Mouse (Mus musculus) lung, postnatal 0 days (tissue): Measurements from ENCODE around the gene Csf1. TPM values are rescaled to one million over a fixed set of nuclear protein-coding genes. Genes with fewer than 3 reads are reported as not detected.
"Not testable (repeated sequence)": the region's sequence is repeated elsewhere in the genome, so short reads cannot be mapped to it uniquely, and the experiment has no call there.

Experiments
- ATAC-seq: fragments of 200-750 bp; cut with Nextera tagmentation; 2 replicates; pipeline ENCODE4 v1.8.0; 2017; ENCODE audit warnings: moderate library complexity
- DNase-seq: peaks from one replicate; pipeline ENCODE4 v3.0.0-alpha.2; 2016; ENCODE audit warnings: low spot score
- H3K27ac ChIP-seq: fragments of 300-500 bp; sonication (generic); 2 replicates; pipeline ENCODE4 v1.5.1; 2014; ENCODE audit warnings: antibody characterized with exemption, mild to moderate bottlenecking, low read length, mixed read lengths
- H3K27me3 ChIP-seq: fragments of 300-500 bp; sonication (generic); replicated peaks from 2 replicates; pipeline ENCODE4 v1.6.1; 2014; ENCODE audit warnings: low read length, mixed read lengths; ENCODE audit not compliant: insufficient read depth
- H3K36me3 ChIP-seq: fragments of 300-500 bp; sonication (generic); 2 replicates; pipeline ENCODE4 v1.6.1; 2014; ENCODE audit warnings: low read length, mixed read lengths; ENCODE audit not compliant: insufficient read depth
- H3K4me1 ChIP-seq: fragments of 300-500 bp; sonication (generic); 2 replicates; pipeline ENCODE4 v1.6.1; 2014; ENCODE audit warnings: antibody characterized with exemption, low read depth, low read length, mixed read lengths; ENCODE audit not compliant: insufficient read depth
- H3K4me2 ChIP-seq: fragments of 300-500 bp; sonication (generic); replicated peaks from 2 replicates; pipeline ENCODE4 v1.6.1; 2014; ENCODE audit warnings: low read depth, mild to moderate bottlenecking, low read length, moderate library complexity, mixed read lengths
- H3K4me3 ChIP-seq: fragments of 300-500 bp; sonication (generic); 2 replicates; pipeline ENCODE4 v1.5.1; 2014; ENCODE audit warnings: low read depth, low read length
- H3K9ac ChIP-seq: fragments of 300-500 bp; sonication (generic); replicated peaks from 2 replicates; pipeline ENCODE4 v1.6.1; 2014; ENCODE audit warnings: low read depth, mild to moderate bottlenecking
- H3K9me3 ChIP-seq: fragments of 300-500 bp; sonication (generic); 2 replicates; pipeline ENCODE4 v1.6.1; 2016; ENCODE audit warnings: low read length, mixed read lengths
- CTCF ChIP-seq: IDR thresholded peaks from 2 replicates; pipeline ENCODE4 v1.5.1; 2016; ENCODE audit warnings: antibody characterized with exemption, mild to moderate bottlenecking
- EP300 ChIP-seq: IDR thresholded peaks from 2 replicates; pipeline ENCODE4 v1.6.1; 2016; ENCODE audit warnings: antibody characterized with exemption, mild to moderate bottlenecking, control low read depth
- WGBS: fragments of 180-500 bp; shearing (Covaris S2); extraction: QIAGEN DNeasy Blood & Tissue Kit; methylation state at CpG from one replicate; pipeline ENCODE4 v1.1.7; 2014; 5-methylcytosine and 5-hydroxymethylcytosine counted together
- polyA plus RNA-seq: library from polyadenylated mRNA; unstranded; fragments of >200 nt; fragmentation: Nextera tagmentation; extraction: Ambion mirVana; gene quantifications from 2 replicates; pipeline ENCODE4 v1.2.1, GENCODE M21; 2015

The Csf1 gene
- polyA plus RNA-seq, 1 experiment from 2014 or later = 10.9 TPM

- Histone ChIP-seq H3K9ac (no peak overlapping the region), H3K4me3 (no peak overlapping the region), H3K27me3 (no peaks in the 10 kb centered on the region), H3K4me2 (no peak overlapping the region), H3K4me1 (peaks cover 19% of the 10 kb centered on the region; the same call in 1 of the 2 replicates), H3K9me3 (no peaks in the 10 kb centered on the region), H3K36me3 (no peaks in the 10 kb centered on the region), H3K27ac (no peak overlapping the region)
- 79% methylated on average over 2 of the region's 2 CpGs for WGBS
- TF ChIP-seq CTCF (no peak), EP300 (no peak)
- ATAC-seq (no peak), DNase-seq (no peak)
Observed at GRCm38 (mm10) chr3:107739966-107740365, 20.3 kb downstream of the Csf1 start.

- no peak overlapping the region for H3K4me3 ChIP-seq
- WGBS = 83% methylated on average over 3 of the region's 3 CpGs
- H3K36me3 ChIP-seq = no peaks in the 10 kb centered on the region
- H3K9me3 ChIP-seq = no peaks in the 10 kb centered on the region
- H3K9ac ChIP-seq = no peak overlapping the region
- no peak for TF ChIP-seq CTCF
- TF ChIP-seq EP300 = no peak
- ATAC-seq = no peak
- no peak overlapping the region for H3K27ac ChIP-seq
- no peak for DNase-seq
- H3K4me2 ChIP-seq = no peak overlapping the region
- peaks cover 19% of the 10 kb centered on the region; the same call in 1 of the 2 replicates for H3K4me1 ChIP-seq
- H3K27me3 ChIP-seq = no peaks in the 10 kb centered on the region
Observed at GRCm38 (mm10) chr3:107739456-107739855, 20.8 kb downstream of the Csf1 start.

GRCm38 (mm10) chr3:107738620-107739019 is 21.6 kb downstream of the Csf1 start:
- no peak overlapping the region for H3K4me3 ChIP-seq
- H3K36me3 ChIP-seq = no peaks in the 10 kb centered on the region
- 67% methylated on average over 1 of the region's 1 CpGs for WGBS
- no peaks in the 10 kb centered on the region for H3K9me3 ChIP-seq
- H3K27ac ChIP-seq = no peak overlapping the region
- TF ChIP-seq EP300 (no peak), CTCF (no peak)
- ATAC-seq (no peak), DNase-seq (no peak)
- H3K4me1 ChIP-seq = peaks cover 19% of the 10 kb centered on the region; the same call in 1 of the 2 replicates
- no peaks in the 10 kb centered on the region for H3K27me3 ChIP-seq
- H3K9ac ChIP-seq = no peak overlapping the region
- H3K4me2 ChIP-seq = no peak overlapping the region

- WGBS = 74% methylated on average over 1 of the region's 1 CpGs
- H3K36me3 ChIP-seq = no peaks in the 10 kb centered on the region
- no peak overlapping the region for H3K27ac ChIP-seq
- ATAC-seq (no peak), DNase-seq (no peak)
- no peaks in the 10 kb centered on the region for H3K27me3 ChIP-seq
- H3K9me3 ChIP-seq = no peaks in the 10 kb centered on the region
- no peak overlapping the region for H3K4me2 ChIP-seq
- H3K4me1 ChIP-seq = peaks cover 11% of the 10 kb centered on the region; the same call in 1 of the 2 replicates
- no peak overlapping the region for H3K4me3 ChIP-seq
- H3K9ac ChIP-seq = no peak overlapping the region
- TF ChIP-seq EP300 (no peak), CTCF (no peak)
Observed at GRCm38 (mm10) chr3:107737609-107738190, 22.6 kb downstream of the Csf1 start.

- not testable (repeated sequence) for ATAC-seq, H3K4me3 ChIP-seq, H3K4me2 ChIP-seq, DNase-seq, H3K4me1 ChIP-seq, H3K36me3 ChIP-seq, H3K27ac ChIP-seq, H3K9me3 ChIP-seq, H3K9ac ChIP-seq, H3K27me3 ChIP-seq
- 95% methylated on average over 13 of the region's 13 CpGs for whole genome bisulfite sequencing
Observed at GRCm38 (mm10) chr3:107735620-107736019, 24.6 kb downstream of the Csf1 start.

- Histone ChIP-seq H3K9ac (no peak overlapping the region), H3K36me3 (no peaks in the 10 kb centered on the region), H3K27me3 (no peaks in the 10 kb centered on the region), H3K9me3 (no peaks in the 10 kb centered on the region), H3K4me2 (no peak overlapping the region), H3K4me1 (no peaks in the 10 kb centered on the region), H3K27ac (no peak overlapping the region), H3K4me3 (no peak overlapping the region)
- no peak for TF ChIP-seq CTCF
- TF ChIP-seq EP300 = no peak
- DNase-seq = no peak
- no peak for ATAC-seq
- 71% methylated on average over 1 of the region's 1 CpGs for WGBS
Observed at GRCm38 (mm10) chr3:107733329-107733728, 26.9 kb downstream of the Csf1 start.

- Histone ChIP-seq H3K27me3 (no peaks in the 10 kb centered on the region), H3K9me3 (no peaks in the 10 kb centered on the region), H3K4me2 (no peak overlapping the region), H3K4me3 (no peak overlapping the region), H3K4me1 (no peaks in the 10 kb centered on the region), H3K36me3 (no peaks in the 10 kb centered on the region), H3K9ac (no peak overlapping the region), H3K27ac (no peak overlapping the region)
- ATAC-seq (no peak), DNase-seq (no peak)
- TF ChIP-seq CTCF (no peak), EP300 (no peak)
- WGBS = 64% methylated on average over 2 of the region's 2 CpGs
Observed at GRCm38 (mm10) chr3:107730236-107730635, 30.0 kb downstream of the Csf1 start.
